Mouse (Mus musculus) testis, adult 2 months (tissue): ENCODE data around the gene Krt222.

Experiments used
- CTCF ChIP-seq: fragments of 200-500 bp; IDR thresholded peaks from 2 replicates; pipeline ENCODE4 v1.5.1; 2012; ENCODE audit warnings: low read depth, mild to moderate bottlenecking, inconsistent platforms, low read length, moderate library complexity; ENCODE audit not compliant: control insufficient read depth, insufficient read depth, insufficient replicate concordance
- POLR2A ChIP-seq: fragments of 200-500 bp; IDR thresholded peaks from 2 replicates; pipeline ENCODE4 v1.6.1; 2012; ENCODE audit warnings: low read depth, mild to moderate bottlenecking, inconsistent platforms, low read length, moderate library complexity; ENCODE audit not compliant: control insufficient read depth

- TF ChIP-seq CTCF: no peak
- TF ChIP-seq POLR2A: no peak
Measured at GRCm38 (mm10) chr11:99217248-99217986, 26.5 kb downstream of the Krt222 start.
